Mouse (Mus musculus): Measurements from ENCODE around the gene Scgb2b24.

DNA sequence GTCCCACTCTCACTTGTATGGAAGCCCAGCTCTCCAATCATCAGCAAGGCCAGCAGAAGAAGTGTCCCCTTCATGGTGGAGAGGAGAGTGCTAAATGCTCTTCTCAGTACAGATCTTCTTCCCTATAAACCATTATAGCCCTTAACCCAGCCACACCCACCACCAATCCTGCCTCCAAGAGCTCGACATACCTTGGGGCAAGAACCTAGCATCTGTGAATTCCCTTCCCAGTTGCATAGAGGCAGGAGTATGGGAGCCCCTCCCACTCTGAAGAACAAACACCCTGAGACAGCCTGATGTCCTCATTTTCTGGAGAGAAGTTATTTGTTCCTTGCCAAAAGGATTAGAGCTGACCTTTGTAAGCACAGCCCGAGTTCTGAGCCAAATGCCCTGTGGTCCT, at the start of gene Scgb2b24:
- TF ChIP-seq CTCF (IDR thresholded peaks at IDR 0.05; ENCODE audit: insufficient read depth, low read depth, low read length) (no peak), POLR2A (IDR thresholded peaks at IDR 0.05; ENCODE audit: insufficient read depth, low read depth, low read length) (no peak)

All from olfactory bulb, adult 2 months (tissue).